Mouse (Mus musculus) cerebellum, adult 2 months (tissue): Measurements from ENCODE around the gene Atf7. TPM values are rescaled to one million over a fixed set of nuclear protein-coding genes. Genes with fewer than 3 reads are reported as not detected.
A peak's percentile ranks its signal among the peaks of the same experiment; 100 is the strongest.
"Not testable (repeated sequence)": the region's sequence is repeated elsewhere in the genome, so short reads cannot be mapped to it uniquely, and the experiment has no call there.

Experiments
- DNase-seq, 2 experiments: peaks; one replicate each; pipeline ENCODE4 v3.0.0; 2021
- H3K27ac ChIP-seq: fragments of 200-500 bp; 2 replicates; pipeline ENCODE4 v1.5.1; 2012; ENCODE audit warnings: low read length, control low read depth, inconsistent platforms; ENCODE audit not compliant: insufficient read depth
- H3K27me3 ChIP-seq: fragments of 200-500 bp; 2 replicates; pipeline ENCODE4 v1.6.1; 2012; ENCODE audit warnings: inconsistent platforms, mild to moderate bottlenecking, low read length, moderate library complexity; ENCODE audit not compliant: control insufficient read depth, insufficient read depth
- H3K4me1 ChIP-seq: fragments of 200-500 bp; 2 replicates; pipeline ENCODE4 v1.6.1; 2011; ENCODE audit warnings: low read length; ENCODE audit not compliant: control insufficient read depth, insufficient read depth
- H3K4me3 ChIP-seq: fragments of 200-500 bp; replicated peaks from 2 replicates; pipeline ENCODE3; 2011; ENCODE audit warnings: mild to moderate bottlenecking, low read depth, low read length, control low read depth; ENCODE audit not compliant: insufficient read depth
- CTCF ChIP-seq: fragments of 200-500 bp; IDR thresholded peaks from 2 replicates; pipeline ENCODE4 v1.5.1; 2011; ENCODE audit warnings: low read depth, mild to moderate bottlenecking, control low read depth, low read length, moderate library complexity, borderline replicate concordance; ENCODE audit not compliant: insufficient read depth
- POLR2A ChIP-seq: fragments of 200-500 bp; IDR thresholded peaks from 2 replicates; pipeline ENCODE4 v1.6.1; 2011; ENCODE audit warnings: low read length, control low read depth, borderline replicate concordance; ENCODE audit not compliant: insufficient read depth
- WGBS: fragments of 180-500 bp; shearing (Covaris S2); methylation state at CpG from one replicate; pipeline ENCODE4 v1.1.7; 2018; 5-methylcytosine and 5-hydroxymethylcytosine counted together
- polyA plus RNA-seq: library from polyadenylated mRNA; depleted of rRNA; stranded (reverse); fragments of >200 nt; gene quantifications from 2 replicates; pipeline ENCODE4 v1.2.3, GENCODE M21; 2012

The Atf7 gene
- polyA plus RNA-seq, 1 experiment: 66.6 TPM

DNA sequence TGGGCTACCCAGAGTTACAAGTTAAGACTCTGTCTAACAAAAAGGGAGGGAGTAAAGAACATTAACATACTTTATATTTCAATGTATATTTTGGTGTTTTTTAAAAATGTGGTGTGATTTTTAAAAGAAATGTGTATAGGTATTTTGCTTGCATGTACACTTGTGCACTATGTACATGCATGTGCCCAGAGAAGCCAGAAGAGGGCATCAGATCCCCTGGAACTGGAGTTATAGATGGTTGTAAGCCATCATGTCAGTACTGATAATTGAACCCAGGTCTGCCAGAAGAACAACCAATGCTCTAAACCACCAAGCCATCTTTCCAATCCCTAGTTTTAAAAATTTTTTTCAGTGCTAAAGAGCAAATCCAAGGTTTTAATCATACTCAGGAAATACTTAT, 12.3 kb downstream of the Atf7 start:
- Histone ChIP-seq H3K4me1 (peaks cover 3% of the 10 kb centered on the region; the same call in 1 of the 2 replicates), H3K27me3 (no peaks in the 10 kb centered on the region), H3K27ac (no peak overlapping the region), H3K4me3 (no peak overlapping the region)
- no peak for TF ChIP-seq CTCF
- TF ChIP-seq POLR2A: no peak
- DNase-seq: no peak

DNA sequence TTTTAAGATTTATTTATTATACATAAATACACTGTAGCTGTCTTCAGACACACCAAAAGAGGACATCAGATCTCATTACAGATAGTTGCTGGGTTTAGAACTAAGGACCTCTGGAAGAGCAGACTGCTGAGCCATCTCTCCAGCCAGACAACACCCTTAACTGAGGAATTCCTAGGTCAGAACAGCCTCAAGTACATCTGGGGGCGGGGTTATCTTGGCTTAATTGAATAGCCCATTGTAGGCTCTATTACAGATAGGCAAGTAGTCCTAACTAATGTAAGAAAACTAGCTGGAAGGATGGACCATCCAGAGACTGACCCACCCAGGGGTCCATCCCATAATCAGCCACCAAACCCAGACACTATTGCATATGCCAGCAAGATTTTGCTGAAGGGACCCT, 16.7 kb downstream of the Atf7 start:
- not testable (repeated sequence) for H3K4me3 ChIP-seq, DNase-seq, H3K4me1 ChIP-seq, H3K27ac ChIP-seq, H3K27me3 ChIP-seq
- 94% methylated on average over 1 of the region's 1 CpGs for WGBS

DNA sequence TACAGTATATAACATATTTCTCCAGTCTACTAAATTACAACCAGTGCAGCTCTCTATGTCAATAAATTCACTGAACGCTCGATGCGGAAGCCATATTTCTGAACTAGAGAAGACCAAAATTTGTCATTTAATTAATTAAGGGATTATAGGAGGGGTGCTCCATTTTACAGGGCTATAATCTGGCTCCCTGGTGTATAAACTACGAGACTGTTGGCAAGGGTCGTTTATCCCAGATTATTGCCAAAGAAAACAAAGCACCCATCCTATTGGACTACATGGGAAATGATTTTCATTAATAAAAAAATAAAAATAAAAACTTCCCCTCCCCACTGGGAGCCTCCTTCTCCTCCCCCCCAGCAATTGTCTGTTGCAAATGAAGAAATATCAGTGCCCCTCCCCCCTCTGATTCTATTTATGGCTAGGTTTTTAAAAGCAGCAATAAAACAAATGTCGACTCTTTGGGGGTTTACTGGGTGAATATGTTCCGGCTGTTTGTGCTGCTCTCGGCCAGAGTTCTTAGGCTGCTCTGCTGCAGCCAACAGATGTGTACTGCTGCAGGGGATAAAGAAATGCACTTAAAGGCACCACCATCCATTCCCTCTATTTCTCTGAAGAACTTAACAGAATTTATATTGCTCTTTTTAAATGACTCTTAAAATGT, 31.1 kb downstream of the Atf7 start:
- WGBS: 41% methylated on average over 8 of the region's 8 CpGs
- Histone ChIP-seq H3K27me3 (no peaks in the 10 kb centered on the region), H3K4me3 (no peak overlapping the region), H3K27ac (no peak overlapping the region), H3K4me1 (no peaks in the 10 kb centered on the region)
- no peak for DNase-seq
- TF ChIP-seq CTCF (no peak), POLR2A (no peak)

DNA sequence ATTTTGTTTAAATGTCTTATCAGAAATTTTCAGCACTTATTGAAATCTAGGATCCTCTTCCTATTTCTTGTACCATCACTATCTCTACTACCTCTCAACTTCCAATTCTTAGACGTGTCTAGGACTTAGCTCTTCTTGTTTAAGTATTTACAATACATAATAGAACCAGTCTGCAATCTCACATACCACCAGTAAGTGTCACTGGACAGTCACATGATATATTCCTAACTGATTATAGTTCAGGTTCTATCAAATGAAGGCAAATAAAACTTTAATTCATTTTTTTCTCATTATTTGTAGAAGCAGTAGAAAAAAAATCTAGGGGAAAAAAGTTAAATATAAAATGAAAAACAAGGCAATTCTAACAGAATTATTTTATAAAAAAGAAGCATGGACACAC, 32.6 kb downstream of the Atf7 start:
- Histone ChIP-seq H3K27me3 (no peaks in the 10 kb centered on the region), H3K4me3 (no peak overlapping the region), H3K27ac (no peak overlapping the region), H3K4me1 (no peaks in the 10 kb centered on the region)
- 27% methylated on average over 1 of the region's 1 CpGs for WGBS
- no peak for DNase-seq
- TF ChIP-seq CTCF: no peak
- TF ChIP-seq POLR2A: no peak

DNA sequence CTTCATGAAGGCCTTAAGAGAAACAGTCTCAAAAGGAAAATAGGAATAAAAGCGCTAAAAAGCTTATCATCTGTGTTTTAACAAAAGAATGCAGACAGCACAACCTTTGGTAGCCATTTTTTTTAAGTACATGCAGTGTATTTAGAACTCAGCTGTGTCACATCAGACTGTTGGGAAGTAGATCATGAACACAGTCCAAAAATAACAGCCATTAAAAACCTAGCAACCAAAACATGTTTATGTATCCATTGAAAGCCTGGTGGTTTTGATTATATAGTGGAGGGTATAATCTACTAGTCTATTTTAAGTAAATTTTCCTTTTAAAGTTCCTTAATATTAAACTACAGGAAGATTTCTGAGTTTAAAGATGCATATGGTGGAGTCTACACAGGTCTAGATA, 34.7 kb downstream of the Atf7 start:
- Histone ChIP-seq H3K27ac (no peak overlapping the region), H3K27me3 (no peaks in the 10 kb centered on the region), H3K4me3 (no peak overlapping the region), H3K4me1 (peaks cover 2% of the 10 kb centered on the region; the same call in 1 of the 2 replicates)
- TF ChIP-seq CTCF: no peak
- TF ChIP-seq POLR2A: no peak
- WGBS: 94% methylated on average over 1 of the region's 1 CpGs
- no peak for DNase-seq

DNA sequence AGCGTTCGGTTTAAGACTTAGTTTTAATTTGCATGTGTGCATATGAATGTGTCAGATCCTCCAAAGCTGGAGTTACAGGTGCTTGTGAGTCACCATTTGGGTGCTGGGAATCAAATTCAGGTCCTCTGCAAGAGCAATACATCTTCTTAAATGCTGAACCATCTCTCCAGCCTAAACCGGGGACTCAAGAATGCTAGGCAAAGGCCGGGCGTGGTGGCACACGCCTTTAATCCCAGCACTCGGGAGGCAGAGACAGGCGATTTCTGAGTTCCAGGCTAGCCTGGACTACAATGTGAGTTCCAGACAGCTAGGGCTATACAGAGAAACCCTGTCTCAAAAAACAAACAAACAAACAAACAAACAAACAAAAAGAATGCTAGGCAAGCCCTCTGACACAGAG, 35.4 kb downstream of the Atf7 start:
- DNase-seq: no peak
- no peak overlapping the region for H3K27ac ChIP-seq
- no peak overlapping the region for H3K4me3 ChIP-seq
- WGBS: 96% methylated on average over 8 of the region's 8 CpGs
- no peak for TF ChIP-seq POLR2A
- no peak for TF ChIP-seq CTCF
- no peaks in the 10 kb centered on the region for H3K27me3 ChIP-seq
- peaks cover 2% of the 10 kb centered on the region; the same call in 1 of the 2 replicates for H3K4me1 ChIP-seq

DNA sequence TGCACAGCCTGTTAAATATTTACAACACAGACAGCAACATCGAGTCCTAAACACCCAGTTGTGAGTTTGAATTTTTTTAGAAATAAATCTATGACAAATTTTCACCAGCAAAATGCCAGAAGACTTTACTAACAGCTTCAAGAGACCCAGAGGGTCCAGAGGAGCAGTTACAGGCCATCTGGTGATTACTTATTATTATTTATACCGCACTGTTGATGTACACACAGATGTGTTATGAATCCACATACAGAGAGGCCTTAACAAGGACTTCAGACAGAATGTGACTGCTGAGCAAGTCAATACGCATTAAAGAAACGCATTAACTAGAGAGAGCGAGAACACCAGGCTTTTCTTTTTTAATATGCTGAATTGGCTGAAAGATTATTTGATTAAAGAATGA, 39.8 kb downstream of the Atf7 start:
- TF ChIP-seq CTCF: no peak
- no peak for TF ChIP-seq POLR2A
- no peak overlapping the region for H3K4me3 ChIP-seq
- H3K27ac ChIP-seq: no peak overlapping the region
- no peak for DNase-seq
- peaks cover 5% of the 10 kb centered on the region; the same call in 1 of the 2 replicates for H3K4me1 ChIP-seq
- H3K27me3 ChIP-seq: no peaks in the 10 kb centered on the region
- 85% methylated on average over 5 of the region's 5 CpGs for WGBS

DNA sequence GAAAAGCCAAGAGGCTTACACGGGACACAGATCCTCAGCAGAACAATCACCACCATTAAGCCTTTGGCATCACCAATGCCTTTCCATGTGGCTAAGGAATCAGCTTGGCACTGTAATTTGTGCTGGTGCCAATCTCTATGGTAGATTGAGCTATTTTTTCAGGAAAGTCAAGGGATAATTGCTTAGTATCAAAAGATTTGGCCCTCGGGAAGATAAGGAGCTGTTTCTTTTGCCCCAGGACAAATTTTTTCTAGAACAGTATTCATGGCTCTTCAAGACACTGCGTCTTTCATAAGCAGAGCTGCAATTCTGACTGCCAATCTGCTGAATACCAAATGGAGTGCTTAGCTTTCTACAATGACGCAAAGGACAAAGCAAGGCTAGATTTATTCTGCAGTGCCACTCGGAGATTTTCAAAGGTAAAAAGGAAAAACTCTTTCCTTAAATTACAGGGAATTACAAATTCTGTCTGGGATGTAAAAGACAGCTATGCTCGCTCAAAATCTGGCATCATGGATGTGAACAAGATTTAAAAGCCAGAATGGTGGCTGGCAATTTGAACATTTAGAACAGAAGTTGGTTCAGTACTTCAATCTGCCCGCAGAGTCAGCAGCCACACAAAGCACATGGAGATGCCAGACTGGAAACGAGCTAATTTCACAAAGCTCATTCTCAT, 41.4 kb downstream of the Atf7 start:
- peak; percentile 54 to 76 for DNase-seq
- Histone ChIP-seq H3K27ac (peak overlapping the region; percentile 70; the same call in 1 of the 2 replicates), H3K4me3 (no peak overlapping the region), H3K27me3 (no peaks in the 10 kb centered on the region), H3K4me1 (peaks cover 5% of the 10 kb centered on the region; the same call in 1 of the 2 replicates)
- TF ChIP-seq CTCF (no peak), POLR2A (no peak)
- 10% methylated on average over 8 of the region's 8 CpGs for WGBS
